Mouse (Mus musculus) midbrain, embryonic 12.5 days (tissue): Measurements from ENCODE around the gene Aktip. TPM values are rescaled to one million over a fixed set of nuclear protein-coding genes. Genes with fewer than 3 reads are reported as not detected.

Source experiments
- ATAC-seq: fragments of 200-750 bp; cut with Nextera tagmentation; 2 replicates; pipeline ENCODE4 v1.8.0; 2017; ENCODE audit warnings: low read depth, moderate TSS enrichment, moderate library complexity; ENCODE audit not compliant: low FRiP score
- H3K27ac ChIP-seq: fragments of 300-500 bp; sonication (generic); replicated peaks from 2 replicates; pipeline ENCODE4 v1.5.1; 2016; ENCODE audit warnings: mild to moderate bottlenecking
- H3K27me3 ChIP-seq: fragments of 300-500 bp; sonication (generic); 2 replicates; pipeline ENCODE4 v1.6.1; 2016; ENCODE audit warnings: mild to moderate bottlenecking
- H3K36me3 ChIP-seq: fragments of 300-500 bp; sonication (generic); 2 replicates; pipeline ENCODE4 v1.6.1; 2016
- H3K4me1 ChIP-seq: fragments of 300-500 bp; sonication (generic); 2 replicates; pipeline ENCODE4 v1.6.1; 2016
- H3K4me2 ChIP-seq: fragments of 300-500 bp; sonication (generic); replicated peaks from 2 replicates; pipeline ENCODE4 v1.6.1; 2016; ENCODE audit warnings: mild to moderate bottlenecking, moderate library complexity
- H3K4me3 ChIP-seq: fragments of 300-500 bp; sonication (generic); 2 replicates; pipeline ENCODE4 v1.5.1; 2016; ENCODE audit warnings: mild to moderate bottlenecking
- H3K9ac ChIP-seq: fragments of 300-500 bp; sonication (generic); replicated peaks from 2 replicates; pipeline ENCODE4 v1.6.1; 2016; ENCODE audit warnings: mild to moderate bottlenecking, moderate library complexity
- H3K9me3 ChIP-seq: fragments of 300-500 bp; sonication (generic); 2 replicates; pipeline ENCODE4 v1.6.1; 2016; ENCODE audit warnings: mild to moderate bottlenecking
- WGBS: fragments of 180-500 bp; shearing (Covaris S2); methylation state at CpG from one replicate; pipeline ENCODE4 v1.1.7; 2016; 5-methylcytosine and 5-hydroxymethylcytosine counted together
- polyA plus RNA-seq: library from polyadenylated mRNA; unstranded; fragments of >200 nt; fragmentation: Nextera tagmentation; extraction: Ambion mirVana; gene quantifications from 2 replicates; pipeline ENCODE4 v1.2.1, GENCODE M21; 2016

Gene Aktip
- polyA plus RNA-seq, 1 experiment from 2014 or later: 107 TPM

DNA sequence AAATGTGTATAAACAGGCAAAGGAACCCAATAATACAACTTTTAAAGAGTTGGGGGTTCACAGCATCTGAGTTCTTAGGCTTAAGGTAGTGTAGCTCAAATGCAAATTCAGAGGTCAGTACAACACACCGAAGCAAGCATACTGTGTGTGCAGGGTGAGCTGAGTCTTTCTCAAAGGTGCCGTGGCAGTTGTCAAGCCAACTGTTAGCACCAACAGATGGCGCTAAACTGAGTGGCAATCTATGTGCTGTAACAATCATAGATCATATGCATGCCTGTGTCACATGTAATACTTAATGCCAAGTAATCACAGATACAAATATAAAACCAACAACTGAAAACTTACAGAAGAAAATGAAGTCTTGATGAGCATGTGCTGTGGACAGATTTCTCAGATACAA lies 81.6 kb downstream of the Aktip start:
- Histone ChIP-seq H3K27ac (no peak overlapping the region), H3K4me1 (no peaks in the 10 kb centered on the region), H3K4me3 (no peak overlapping the region), H3K9me3 (no peaks in the 10 kb centered on the region), H3K4me2 (no peak overlapping the region), H3K36me3 (peaks cover 75% of the 10 kb centered on the region), H3K9ac (no peak overlapping the region), H3K27me3 (no peaks in the 10 kb centered on the region)
- no peak for ATAC-seq
- WGBS: 71% methylated on average over 3 of the region's 3 CpGs

DNA sequence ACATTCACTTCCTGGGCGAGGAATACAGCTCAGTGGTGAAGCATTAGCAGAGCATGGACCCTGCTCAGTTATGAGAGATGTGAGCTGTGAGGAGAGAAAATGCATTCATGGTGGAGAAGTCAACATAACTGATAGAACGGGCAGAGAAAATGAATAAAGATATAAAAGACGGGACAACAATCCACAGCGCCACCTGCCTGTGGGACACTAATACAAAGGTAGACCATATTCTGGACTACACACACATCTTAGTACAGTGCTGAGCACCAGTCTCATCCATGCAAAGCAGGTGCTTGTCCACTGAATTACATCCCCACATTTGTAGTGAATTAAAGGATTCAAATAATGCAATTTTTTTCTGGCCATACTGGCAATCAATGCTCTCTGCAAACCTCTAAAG lies 82.2 kb downstream of the Aktip start:
- 93% methylated on average over 4 of the region's 4 CpGs for whole genome bisulfite sequencing
- no peak overlapping the region for H3K9ac ChIP-seq

DNA sequence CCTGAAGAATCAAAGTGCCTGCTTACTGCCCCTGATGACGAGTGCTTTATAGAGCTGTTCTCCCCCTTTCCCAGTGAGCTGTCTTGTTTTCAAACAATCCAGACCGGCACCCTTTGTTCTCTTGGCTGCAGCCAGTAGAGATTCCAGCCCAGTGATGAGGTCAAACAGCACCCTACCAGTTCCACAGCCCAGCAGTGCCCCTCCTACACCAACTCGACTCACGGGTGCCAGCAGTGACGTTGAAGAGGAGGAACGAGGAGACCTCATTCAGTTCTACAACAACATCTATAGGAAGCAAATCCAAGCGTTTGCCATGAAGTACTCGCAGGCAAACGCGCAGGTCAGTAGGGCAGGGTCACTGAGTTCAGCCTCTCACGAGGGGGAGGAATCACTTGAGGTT lies 84.9 kb downstream of the Aktip start:
- H3K27me3 ChIP-seq: no peaks in the 10 kb centered on the region
- H3K36me3 ChIP-seq: peaks cover 59% of the 10 kb centered on the region
- WGBS: 82% methylated on average over 11 of the region's 11 CpGs

More for the DNA sequence above, 82.2 kb downstream of the Aktip start:
- Histone ChIP-seq H3K27ac (no peak overlapping the region), H3K4me3 (no peak overlapping the region), H3K9me3 (no peaks in the 10 kb centered on the region), H3K4me2 (no peak overlapping the region), H3K27me3 (no peaks in the 10 kb centered on the region), H3K36me3 (peaks cover 75% of the 10 kb centered on the region), H3K4me1 (no peaks in the 10 kb centered on the region)
- ATAC-seq: no peak

DNA sequence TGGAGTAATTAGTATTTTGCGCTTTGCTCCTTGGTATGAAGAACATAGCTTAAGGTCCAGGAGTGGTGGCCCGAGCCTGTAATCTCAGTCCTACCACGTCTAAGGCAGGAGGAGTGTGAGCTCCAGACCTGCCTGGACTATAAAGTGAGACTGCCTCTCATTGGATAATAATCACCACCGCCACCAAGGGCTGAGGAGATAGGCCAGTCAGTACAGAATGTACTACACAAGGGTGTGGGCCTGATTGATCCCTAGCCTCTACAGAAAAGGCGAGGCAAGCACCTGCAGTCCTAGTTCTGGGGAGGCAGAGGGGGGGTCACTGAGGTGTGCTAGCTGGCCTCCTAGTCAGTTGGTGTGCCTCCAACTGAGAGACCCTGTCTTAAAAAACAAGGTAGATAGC lies 85.3 kb downstream of the Aktip start:
- peaks cover 58% of the 10 kb centered on the region for H3K36me3 ChIP-seq
- WGBS: 89% methylated on average over 5 of the region's 5 CpGs
- no peak overlapping the region for H3K27ac ChIP-seq
- H3K4me3 ChIP-seq: no peak overlapping the region
- no peak overlapping the region for H3K4me2 ChIP-seq
- no peak for ATAC-seq
- H3K9me3 ChIP-seq: no peaks in the 10 kb centered on the region
- H3K9ac ChIP-seq: no peak overlapping the region
- no peaks in the 10 kb centered on the region for H3K4me1 ChIP-seq
- no peaks in the 10 kb centered on the region for H3K27me3 ChIP-seq

More for the DNA sequence above, 84.9 kb downstream of the Aktip start:
- no peak for ATAC-seq
- no peak overlapping the region for H3K27ac ChIP-seq
- H3K9me3 ChIP-seq: no peaks in the 10 kb centered on the region
- no peaks in the 10 kb centered on the region for H3K4me1 ChIP-seq
- no peak overlapping the region for H3K9ac ChIP-seq
- no peak overlapping the region for H3K4me2 ChIP-seq
- H3K4me3 ChIP-seq: no peak overlapping the region

DNA sequence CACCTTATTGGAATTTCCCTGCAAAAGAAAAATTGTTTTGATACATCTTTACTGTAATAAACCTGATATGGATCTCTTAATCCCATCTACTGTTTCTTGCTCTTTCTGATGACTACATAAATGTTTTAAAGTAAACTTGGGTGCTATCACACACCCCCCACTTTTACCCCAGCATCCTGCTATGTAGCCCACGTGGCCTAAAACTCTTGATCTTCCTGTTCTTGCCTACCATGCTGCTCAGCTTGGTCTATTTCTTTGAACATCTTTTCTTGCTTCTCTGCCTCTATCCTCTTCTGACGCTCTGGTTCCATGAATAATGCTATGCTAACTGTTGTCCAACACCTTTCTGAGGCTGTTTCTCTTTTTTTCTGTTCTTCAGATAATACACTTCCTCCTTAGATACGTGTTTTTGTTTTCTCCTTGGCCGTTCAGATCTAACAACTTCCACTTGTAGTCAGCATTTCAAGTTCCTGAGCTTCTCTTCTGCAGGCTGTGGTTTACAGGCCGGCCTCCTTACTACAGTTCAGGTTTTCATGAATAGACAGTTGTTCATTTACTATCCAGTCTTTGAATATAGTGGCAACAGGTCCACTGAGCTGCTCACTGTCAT lies 87.8 kb downstream of the Aktip start:
- no peak for ATAC-seq
- Histone ChIP-seq H3K4me1 (no peaks in the 10 kb centered on the region), H3K9me3 (no peaks in the 10 kb centered on the region), H3K27me3 (no peaks in the 10 kb centered on the region), H3K9ac (no peak overlapping the region), H3K27ac (no peak overlapping the region), H3K4me3 (no peak overlapping the region), H3K4me2 (no peak overlapping the region), H3K36me3 (peaks cover 50% of the 10 kb centered on the region)
- WGBS: 92% methylated on average over 5 of the region's 5 CpGs

DNA sequence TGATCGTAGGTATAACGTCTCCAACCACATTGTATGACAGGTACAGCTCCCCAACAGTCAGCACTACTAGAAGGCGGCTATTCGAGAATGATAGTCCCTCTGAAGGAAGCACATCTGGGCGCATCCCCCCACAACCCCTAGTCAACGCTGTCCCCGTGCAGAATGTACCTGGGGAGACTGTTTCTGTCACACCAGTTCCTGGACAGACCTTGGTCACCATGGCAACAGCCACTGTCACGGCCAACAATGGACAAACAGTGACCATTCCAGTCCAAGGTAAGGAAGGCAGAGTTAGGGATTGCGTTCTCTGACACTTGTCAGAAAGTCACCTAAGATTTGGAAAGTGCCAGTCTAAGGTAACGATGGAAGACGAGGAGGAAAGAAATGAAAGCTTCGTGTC lies 93.5 kb downstream of the Aktip start:
- Histone ChIP-seq H3K4me1 (no peaks in the 10 kb centered on the region), H3K4me3 (no peak overlapping the region), H3K9ac (no peak overlapping the region), H3K4me2 (no peak overlapping the region), H3K36me3 (peaks cover 20% of the 10 kb centered on the region), H3K27me3 (no peaks in the 10 kb centered on the region), H3K27ac (no peak overlapping the region), H3K9me3 (no peaks in the 10 kb centered on the region)
- 91% methylated on average over 12 of the region's 12 CpGs for WGBS
- no peak for ATAC-seq

DNA sequence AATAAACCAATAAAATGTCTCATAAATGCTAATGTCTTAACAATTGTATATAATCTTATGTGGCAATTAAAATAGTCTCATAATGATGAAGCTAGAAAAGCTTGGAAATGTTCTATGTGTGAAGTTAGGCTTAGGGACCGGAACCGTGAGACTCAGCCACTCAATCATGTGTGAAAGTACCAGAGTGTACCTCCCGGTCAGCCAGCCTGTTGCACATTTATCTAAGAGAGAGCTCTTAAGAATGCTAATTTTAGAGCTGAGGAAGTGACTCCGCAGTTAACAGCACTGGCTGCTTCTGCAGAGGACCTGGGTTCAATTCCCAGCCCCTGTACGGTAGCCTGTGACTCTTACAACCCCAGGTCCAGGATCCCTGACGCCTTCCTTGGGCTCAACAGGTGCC lies 101.7 kb downstream of the Aktip start:
- no peaks in the 10 kb centered on the region for H3K27me3 ChIP-seq
- 92% methylated on average over 6 of the region's 6 CpGs for WGBS
- H3K4me1 ChIP-seq: no peaks in the 10 kb centered on the region
- H3K9me3 ChIP-seq: no peaks in the 10 kb centered on the region
- no peak overlapping the region for H3K4me3 ChIP-seq
- no peak for ATAC-seq
- no peak overlapping the region for H3K4me2 ChIP-seq
- no peak overlapping the region for H3K9ac ChIP-seq
- peaks cover 32% of the 10 kb centered on the region for H3K36me3 ChIP-seq
- no peak overlapping the region for H3K27ac ChIP-seq

DNA sequence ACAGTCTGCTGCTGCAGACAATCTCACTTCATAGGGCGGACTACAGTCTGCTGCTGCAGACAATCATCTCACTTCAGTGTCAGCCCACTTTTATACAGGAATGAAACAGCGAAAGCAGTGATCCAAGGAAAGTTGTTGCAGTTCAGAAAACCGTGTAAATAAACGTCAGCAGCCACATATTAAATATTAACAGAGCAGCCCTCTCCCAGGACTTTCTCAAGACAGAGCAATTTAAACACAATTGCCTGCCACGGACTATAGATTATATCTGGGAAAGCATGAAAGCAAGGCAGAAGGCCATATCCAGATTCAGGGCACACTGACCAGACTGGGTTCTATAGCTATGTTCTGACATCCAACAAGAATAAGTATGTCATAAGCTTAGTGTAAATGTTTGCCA lies 105.6 kb downstream of the Aktip start:
- Histone ChIP-seq H3K4me1 (no peaks in the 10 kb centered on the region), H3K4me3 (no peak overlapping the region), H3K9me3 (no peaks in the 10 kb centered on the region), H3K27me3 (no peaks in the 10 kb centered on the region), H3K36me3 (peaks cover 51% of the 10 kb centered on the region), H3K9ac (no peak overlapping the region), H3K27ac (no peak overlapping the region), H3K4me2 (no peak overlapping the region)
- ATAC-seq: no peak
- WGBS: 89% methylated on average over 5 of the region's 5 CpGs

DNA sequence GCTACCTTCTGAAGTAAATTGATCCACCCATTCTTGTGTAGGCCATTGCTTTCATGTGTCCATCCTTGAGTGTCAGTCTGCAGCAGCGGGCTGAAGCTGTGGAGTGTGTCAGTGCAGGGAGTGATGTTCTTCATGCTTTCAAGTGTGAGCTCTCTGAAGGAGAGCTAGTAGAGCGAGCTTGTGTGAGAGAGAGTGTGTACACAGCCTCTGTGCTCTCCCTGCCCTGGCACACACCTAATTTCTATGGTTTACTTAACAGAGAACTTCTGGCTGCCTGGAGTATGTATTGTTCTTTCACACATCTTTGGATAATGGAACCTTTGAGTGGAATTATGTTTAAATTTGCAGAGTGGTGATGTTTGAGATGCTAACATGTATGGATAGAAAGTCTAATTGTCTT lies 110.2 kb downstream of the Aktip start:
- Histone ChIP-seq H3K4me2 (no peak overlapping the region), H3K4me3 (no peak overlapping the region), H3K9ac (no peak overlapping the region), H3K4me1 (no peaks in the 10 kb centered on the region), H3K9me3 (no peaks in the 10 kb centered on the region), H3K27me3 (no peaks in the 10 kb centered on the region), H3K27ac (no peak overlapping the region), H3K36me3 (peaks cover 43% of the 10 kb centered on the region)
- ATAC-seq: no peak
- WGBS: 96% methylated on average over 2 of the region's 2 CpGs

DNA sequence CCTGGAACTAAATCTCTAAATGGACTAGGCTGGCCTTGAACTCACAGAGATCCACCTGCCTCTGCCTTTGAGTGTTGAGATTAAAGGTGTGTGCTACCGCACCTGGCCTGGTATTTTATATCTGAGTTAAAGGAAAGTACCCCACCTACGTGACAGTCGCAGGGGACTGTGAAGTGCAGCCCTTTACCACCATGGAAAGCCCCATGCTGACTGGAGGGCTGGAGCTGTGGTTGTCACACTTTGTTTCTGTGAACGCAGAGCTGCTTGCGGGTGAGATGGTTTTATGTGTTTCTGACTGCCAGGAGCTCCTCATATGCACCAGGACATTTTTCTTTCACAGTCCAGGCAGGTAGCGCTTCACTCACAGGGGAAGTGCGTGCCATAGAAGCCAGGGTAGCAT lies 111.3 kb downstream of the Aktip start:
- H3K27me3 ChIP-seq: no peaks in the 10 kb centered on the region
- H3K27ac ChIP-seq: no peak overlapping the region
- no peak overlapping the region for H3K9ac ChIP-seq
- WGBS: 95% methylated on average over 7 of the region's 7 CpGs
- H3K4me2 ChIP-seq: no peak overlapping the region
- H3K36me3 ChIP-seq: peaks cover 40% of the 10 kb centered on the region
- no peaks in the 10 kb centered on the region for H3K9me3 ChIP-seq
- no peak overlapping the region for H3K4me3 ChIP-seq
- ATAC-seq: no peak
- H3K4me1 ChIP-seq: no peaks in the 10 kb centered on the region

DNA sequence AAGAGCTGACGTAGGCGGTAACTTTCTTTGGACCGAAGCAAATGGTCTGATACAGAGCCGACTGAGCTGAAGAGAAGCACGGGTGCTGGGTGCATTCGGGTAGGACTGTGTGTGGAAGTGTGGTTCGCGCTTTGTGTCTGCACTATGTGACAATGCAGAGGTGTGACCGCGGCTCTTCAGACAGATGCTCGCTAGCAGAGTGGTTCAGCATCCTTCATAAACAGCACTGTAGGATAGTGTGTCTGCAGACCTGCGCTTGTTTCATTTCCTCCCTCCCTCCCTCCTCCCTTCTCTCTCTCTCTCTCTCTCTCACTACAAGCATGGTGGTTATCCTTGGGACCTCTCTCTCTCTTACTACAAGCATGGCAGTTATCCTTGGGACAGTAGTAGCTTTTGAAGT lies 117.3 kb downstream of the Aktip start:
- Histone ChIP-seq H3K4me3 (no peak overlapping the region), H3K9me3 (no peaks in the 10 kb centered on the region), H3K4me1 (no peaks in the 10 kb centered on the region), H3K36me3 (peaks cover 35% of the 10 kb centered on the region), H3K27me3 (no peaks in the 10 kb centered on the region), H3K9ac (no peak overlapping the region), H3K27ac (no peak overlapping the region), H3K4me2 (no peak overlapping the region)
- 94% methylated on average over 12 of the region's 12 CpGs for whole genome bisulfite sequencing
- ATAC-seq: no peak

DNA sequence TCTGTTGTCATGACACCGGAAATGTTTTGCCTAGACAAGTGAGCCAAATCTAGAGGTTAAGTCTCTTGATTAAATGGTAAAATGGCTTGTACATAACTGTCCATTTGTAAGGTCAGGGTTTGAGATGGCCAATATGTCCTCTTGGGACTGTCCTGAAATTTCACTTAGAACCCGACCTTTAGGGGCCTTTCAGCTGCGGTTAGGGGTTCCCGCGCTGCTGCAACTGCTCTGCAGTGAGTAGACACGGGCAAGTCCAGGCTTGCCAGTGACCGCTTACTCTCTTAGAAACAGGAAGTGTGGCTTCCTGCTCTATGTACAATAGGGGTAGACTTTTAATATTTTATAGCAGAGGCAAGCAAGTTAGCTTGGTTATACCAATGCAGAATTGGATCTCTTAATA lies 117.9 kb downstream of the Aktip start:
- no peak overlapping the region for H3K9ac ChIP-seq
- H3K9me3 ChIP-seq: no peaks in the 10 kb centered on the region
- no peak for ATAC-seq
- no peak overlapping the region for H3K27ac ChIP-seq
- peaks cover 31% of the 10 kb centered on the region for H3K36me3 ChIP-seq
- H3K27me3 ChIP-seq: no peaks in the 10 kb centered on the region
- no peak overlapping the region for H3K4me3 ChIP-seq
- no peak overlapping the region for H3K4me2 ChIP-seq
- H3K4me1 ChIP-seq: no peaks in the 10 kb centered on the region
- WGBS: 89% methylated on average over 7 of the region's 7 CpGs

DNA sequence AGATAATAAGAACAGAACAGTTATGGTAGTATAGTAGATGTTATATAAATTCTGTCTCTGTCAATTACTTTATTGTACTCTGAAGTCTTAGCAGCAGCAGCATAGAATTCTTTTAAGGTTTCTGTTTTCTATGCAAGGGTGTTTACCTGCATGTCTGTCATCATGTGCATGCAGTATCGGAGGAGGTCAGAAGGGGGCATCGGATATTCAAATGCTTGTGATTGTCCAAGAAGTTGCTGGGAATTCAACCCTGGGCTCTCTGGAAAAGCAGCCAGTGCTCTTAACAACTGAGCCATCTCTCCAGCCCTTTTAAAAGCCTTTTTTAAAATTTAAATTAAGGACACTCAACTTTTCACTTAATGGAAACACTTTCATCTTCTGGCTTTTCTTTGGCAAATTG lies 120.1 kb downstream of the Aktip start:
- Histone ChIP-seq H3K27me3 (no peaks in the 10 kb centered on the region), H3K9ac (no peak overlapping the region), H3K9me3 (no peaks in the 10 kb centered on the region), H3K27ac (no peak overlapping the region), H3K36me3 (peaks cover 26% of the 10 kb centered on the region), H3K4me2 (no peak overlapping the region), H3K4me3 (no peak overlapping the region), H3K4me1 (no peaks in the 10 kb centered on the region)
- WGBS: 95% methylated on average over 2 of the region's 2 CpGs
- no peak for ATAC-seq
